9 mouse cellular contexts compared by ENCODE assay signal in genomic region chr6:16359464-16359863, GRCm38 (mm10).
DNase-seq lines count a peak whose midpoint lies in the region; ATAC-seq and TF ChIP-seq lines count a peak whose summit lies in the region.
"Had no signal": no experiment of that assay in that cellular context is flagged by ENCODE, and none has a peak within 500 bp of the region (broad histone marks: within the 10 kb centered on the region; RNA-seq: fewer than 3 reads in every experiment).

No protein-coding gene starts in this region.

- no peak for TF ChIP-seq CTCF in lung, adult 2 months (IDR thresholded peaks at IDR 0.05; ENCODE audit: insufficient read depth, low read length)

- H3K4me2 ChIP-seq in forebrain, embryonic 12.5 days = peak overlapping the region; percentile 47
- peak overlapping the region; percentile 42 for H3K4me2 ChIP-seq in neural tube, embryonic 13.5 days

- no peaks in the 10 kb centered on the region for H3K9me3 ChIP-seq in forebrain, embryonic 12.5 days
- H3K9me3 ChIP-seq in limb, embryonic 10.5 days (replicated peaks) = no peaks in the 10 kb centered on the region
- H3K9me3 ChIP-seq in neural tube, embryonic 13.5 days = no peaks in the 10 kb centered on the region

- no peak for TF ChIP-seq POLR2A in lung, adult 2 months (IDR thresholded peaks at IDR 0.05; ENCODE audit: borderline replicate concordance, extremely low read depth, low read depth, low read length)

- no peak overlapping the region for H3K27ac ChIP-seq in forebrain, embryonic 12.5 days
- H3K27ac ChIP-seq in limb, embryonic 10.5 days = peak overlapping the region; percentile 61; the same call in 1 of the 2 replicates
- H3K27ac ChIP-seq in neural tube, embryonic 13.5 days (replicated peaks) = no peak overlapping the region

- H3K4me3 ChIP-seq in lung, adult 2 months (replicated peaks; ENCODE audit: extremely low read depth, low read depth, low read length) = peak overlapping the region; percentile 5
- H3K4me3 ChIP-seq in forebrain, embryonic 12.5 days (replicated peaks) = peak overlapping the region; percentile 32
- peak overlapping the region; percentile 40 for H3K4me3 ChIP-seq in limb, embryonic 10.5 days
- peak overlapping the region; percentile 31 for H3K4me3 ChIP-seq in neural tube, embryonic 13.5 days

- H3K36me3 ChIP-seq in forebrain, embryonic 12.5 days (replicated peaks) = no peaks in the 10 kb centered on the region
- H3K36me3 ChIP-seq in limb, embryonic 10.5 days = no peaks in the 10 kb centered on the region
- H3K36me3 ChIP-seq in neural tube, embryonic 13.5 days = no peaks in the 10 kb centered on the region

- peak; percentile 56; the same call in 1 of the 2 replicates for ATAC-seq in forebrain, embryonic 12.5 days (ENCODE audit: low FRiP score)
- peak; percentile 69 for ATAC-seq in neural tube, embryonic 13.5 days (ENCODE audit: low read depth)
- no peak for ATAC-seq in frontal cortex, adult (ENCODE audit: low TSS enrichment)

- H3K4me1 ChIP-seq in lung, adult 2 months (ENCODE audit: control insufficient read depth, insufficient read depth, low read length) = no peaks in the 10 kb centered on the region
- no peaks in the 10 kb centered on the region for H3K4me1 ChIP-seq in forebrain, embryonic 12.5 days
- H3K4me1 ChIP-seq in limb, embryonic 10.5 days = no peaks in the 10 kb centered on the region
- no peaks in the 10 kb centered on the region for H3K4me1 ChIP-seq in neural tube, embryonic 13.5 days (replicated peaks)

- DNase-seq in lung, adult 2 months = no peak
- no peak for DNase-seq in lung, postnatal 36 days
- no peak for DNase-seq in limb, embryonic 10.5 days (ENCODE audit: low spot score)
- no peak for DNase-seq in frontal cortex, postnatal 14 days (ENCODE audit: low spot score in 2 of 2)
- no peak for DNase-seq in right cerebral cortex, postnatal 36 days (ENCODE audit: low spot score in 2 of 2)
- DNase-seq: left cerebral cortex, postnatal 4 days had no signal

- 68% methylated on average over 7 of the region's 7 CpGs for WGBS in lung, adult 2 months
- 58% methylated on average over 6 of the region's 7 CpGs for WGBS in forebrain, embryonic 12.5 days
- WGBS in limb, embryonic 10.5 days = 59% methylated on average over 7 of the region's 7 CpGs
- 52% methylated on average over 6 of the region's 7 CpGs for WGBS in neural tube, embryonic 13.5 days

- H3K27me3 ChIP-seq in forebrain, embryonic 12.5 days = no peaks in the 10 kb centered on the region
- H3K27me3 ChIP-seq in limb, embryonic 10.5 days (ENCODE audit: low read depth, poor library complexity, severe bottlenecking) = no peaks in the 10 kb centered on the region
- H3K27me3 ChIP-seq in neural tube, embryonic 13.5 days = no peaks in the 10 kb centered on the region

- 0 out of 2 replicates have a peak overlapping the region, but pooled peaks have one; percentile 25 for H3K9ac ChIP-seq in forebrain, embryonic 12.5 days
- H3K9ac ChIP-seq in neural tube, embryonic 13.5 days = 0 out of 2 replicates have a peak overlapping the region, but pooled peaks have one; percentile 31
